Mouse (Mus musculus): ENCODE data around the gene Cmc1.
A peak's percentile ranks its signal among the peaks of the same experiment; 100 is the strongest.
"Not testable (repeated sequence)": the region's sequence is repeated elsewhere in the genome, so short reads cannot be mapped to it uniquely, and the experiment has no call there.

Gene Cmc1

DNA sequence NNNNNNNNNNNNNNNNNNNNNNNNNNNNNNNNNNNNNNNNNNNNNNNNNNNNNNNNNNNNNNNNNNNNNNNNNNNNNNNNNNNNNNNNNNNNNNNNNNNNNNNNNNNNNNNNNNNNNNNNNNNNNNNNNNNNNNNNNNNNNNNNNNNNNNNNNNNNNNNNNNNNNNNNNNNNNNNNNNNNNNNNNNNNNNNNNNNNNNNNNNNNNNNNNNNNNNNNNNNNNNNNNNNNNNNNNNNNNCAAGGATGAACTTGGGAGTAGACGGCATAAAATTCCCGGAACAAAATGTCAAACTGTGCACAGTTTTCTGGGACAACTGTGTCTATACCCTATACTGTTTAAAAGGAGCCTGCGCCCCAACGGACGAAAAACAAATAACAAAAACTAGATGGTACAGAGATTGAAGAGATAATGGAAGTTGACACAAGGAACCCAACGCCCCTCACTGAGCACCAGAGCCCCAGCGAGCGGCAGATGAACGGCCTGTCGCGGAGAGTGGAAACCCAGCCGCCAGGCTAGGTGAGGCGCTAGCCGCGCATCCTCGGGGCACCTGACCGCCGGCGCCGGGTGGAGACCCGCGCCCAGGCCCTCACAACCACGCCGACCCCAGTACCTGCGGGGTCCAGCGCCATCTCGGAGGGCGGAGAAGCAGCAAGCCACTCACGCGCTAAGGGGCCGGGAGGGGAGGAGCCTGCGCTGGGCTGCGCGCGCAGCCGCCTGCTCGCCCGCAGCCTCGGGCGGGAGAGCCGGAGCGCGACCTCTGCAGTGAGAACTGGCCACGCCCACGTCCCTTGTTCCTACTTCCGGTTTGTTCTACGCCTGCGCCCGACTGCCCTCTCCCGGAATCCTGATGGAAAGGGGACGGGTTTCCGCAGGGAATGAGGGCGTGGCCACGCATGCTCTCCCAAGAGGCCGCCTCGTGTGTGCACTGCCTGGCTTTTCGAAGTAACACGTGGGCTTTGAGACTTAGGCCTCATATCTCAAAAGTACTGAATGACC, at the start of gene Cmc1:
Gene Cmc1 (minus strand): TSS at position 771 of the 996 bp plus-strand sequence.
- DNase-seq (ENCODE audit: low spot score in 2 of 2) = peak; percentile 85 to 97

DNA sequence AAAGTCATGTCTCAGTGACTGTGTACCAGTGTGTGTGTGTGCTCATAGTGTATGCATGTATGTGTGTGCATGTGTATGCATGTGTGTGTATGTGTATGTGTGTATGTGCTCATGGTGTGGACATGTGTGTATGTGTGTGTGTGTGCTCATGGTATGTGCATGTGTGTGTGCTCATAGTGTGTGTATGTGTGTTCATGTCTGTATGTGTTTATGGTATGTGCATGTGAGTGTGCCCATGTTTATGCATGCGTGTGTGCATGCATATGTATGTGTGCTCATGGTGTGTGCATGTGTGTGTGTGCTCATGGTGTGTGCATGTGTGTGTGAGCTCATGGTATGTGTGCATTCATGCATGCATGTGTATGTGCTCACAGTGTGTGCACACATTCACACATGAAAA, 48.6 kb upstream of the Cmc1 start:
- no peak for DNase-seq (ENCODE audit: low spot score in 2 of 2)

DNA sequence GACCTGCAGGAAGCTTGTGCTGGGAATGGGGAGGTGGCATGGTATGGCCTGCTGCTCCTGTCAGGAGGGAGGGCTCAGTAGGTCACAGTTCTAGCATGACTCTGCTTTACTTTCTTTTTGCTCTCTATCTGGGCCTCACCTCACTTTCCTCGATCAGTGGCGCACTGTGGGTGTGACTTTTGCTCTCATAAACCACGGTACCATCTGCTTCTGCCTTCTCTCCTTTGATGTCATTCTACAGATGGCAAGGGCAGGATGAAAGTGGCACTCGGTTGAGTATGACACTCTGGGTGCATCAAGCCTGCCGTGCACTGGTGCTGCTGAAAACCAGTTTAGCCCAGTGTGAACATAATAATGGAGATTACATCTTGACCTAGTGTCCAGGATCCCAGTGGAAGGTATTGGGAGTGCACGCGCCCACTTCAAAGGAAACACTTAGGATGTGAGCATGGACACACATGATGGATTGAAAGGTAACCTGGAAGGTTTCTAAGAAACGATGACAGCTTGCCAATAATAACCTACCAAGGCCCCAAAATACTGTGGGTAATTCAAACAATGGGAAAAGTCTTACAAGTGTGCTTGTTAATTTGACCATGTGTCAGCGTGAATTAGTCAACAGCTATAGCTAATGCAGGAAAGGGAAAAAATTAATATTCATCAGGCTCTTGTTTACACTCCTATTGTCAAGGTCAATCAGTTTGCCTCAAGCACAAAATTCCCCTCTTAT, 46.8 kb upstream of the Cmc1 start:
- DNase-seq (ENCODE audit: low spot score in 2 of 2) = no peak

DNA sequence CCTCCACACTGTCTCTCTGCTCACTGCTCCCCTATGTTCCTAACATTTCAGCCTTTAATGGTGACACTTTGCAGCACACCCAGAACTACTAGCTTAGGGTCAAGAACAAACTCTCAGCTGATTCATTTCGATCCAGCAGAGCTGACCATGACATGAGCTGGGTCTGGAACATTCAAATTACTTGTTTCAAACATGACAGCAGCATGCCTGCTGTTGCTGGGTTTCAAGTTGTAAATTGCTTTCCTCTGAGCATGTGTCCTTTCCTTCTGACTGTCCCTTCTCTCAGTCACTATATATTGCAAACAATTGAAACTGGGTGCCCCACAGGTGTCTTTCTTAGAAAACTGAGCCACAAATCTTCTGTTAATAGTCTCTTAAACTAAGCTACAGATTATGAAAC, 43.3 kb upstream of the Cmc1 start:
- no peak for DNase-seq (ENCODE audit: low spot score in 2 of 2)

DNA sequence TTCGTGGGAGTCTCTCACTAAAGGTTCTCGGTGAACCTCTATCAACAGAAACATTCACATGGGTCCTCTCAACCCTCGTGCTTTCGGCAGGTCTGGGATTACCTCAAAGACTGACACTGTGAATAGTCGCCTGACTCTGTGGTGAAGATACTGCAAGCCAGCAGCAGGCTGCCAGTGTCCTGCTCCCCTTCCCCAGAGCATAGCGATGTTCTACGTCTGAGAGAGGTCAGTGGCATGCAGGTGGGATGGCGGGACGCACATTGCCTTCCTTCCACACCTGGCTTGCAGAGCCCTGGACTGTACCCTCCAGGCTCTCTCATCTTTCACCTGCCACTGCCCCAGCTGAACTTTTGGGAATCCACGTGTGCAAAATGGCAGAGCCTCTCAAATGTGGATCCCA, 41.3 kb upstream of the Cmc1 start:
- DNase-seq (ENCODE audit: low spot score in 2 of 2) = no peak

DNA sequence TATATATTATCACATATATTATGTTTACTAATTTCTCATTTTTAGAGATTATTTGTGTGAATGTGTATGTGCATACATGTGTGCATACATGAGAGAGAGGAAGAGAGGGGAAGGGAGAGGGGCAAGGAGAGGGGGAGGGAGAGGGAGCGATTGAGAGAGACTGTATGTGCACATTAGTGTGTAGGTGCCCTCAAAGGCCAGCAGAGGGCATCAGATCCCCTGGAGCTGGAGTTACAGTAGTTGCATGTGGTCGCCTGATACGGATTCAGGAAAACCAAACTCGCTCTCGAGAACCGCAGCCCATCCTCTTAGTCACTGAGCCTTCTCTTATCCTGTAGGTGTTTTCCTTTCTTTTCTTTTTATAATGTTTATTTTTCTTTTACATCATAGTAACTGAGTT, 38.4 kb upstream of the Cmc1 start:
- no peak for DNase-seq (ENCODE audit: low spot score in 2 of 2)

DNA sequence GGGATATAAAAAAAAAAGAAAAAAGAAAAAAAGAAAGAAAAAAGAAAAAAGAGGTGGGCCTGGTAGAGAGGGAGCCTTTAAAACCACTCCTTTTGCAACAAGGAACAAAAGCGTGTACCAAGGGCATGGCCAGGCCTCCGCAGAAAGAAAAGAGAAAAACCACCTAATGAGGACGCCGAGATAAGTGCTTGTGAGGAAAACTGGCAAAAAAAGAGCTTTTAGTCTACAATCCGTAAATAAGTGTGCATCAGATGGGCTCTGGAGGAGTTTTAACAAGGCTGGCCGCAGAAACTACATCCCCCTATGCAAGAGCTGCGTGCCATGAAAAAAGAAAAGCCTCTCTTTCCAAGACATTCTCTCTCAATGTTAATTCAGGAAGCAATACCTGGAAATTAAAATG, 37.4 kb upstream of the Cmc1 start:
- DNase-seq (ENCODE audit: low spot score in 2 of 2) = no peak

DNA sequence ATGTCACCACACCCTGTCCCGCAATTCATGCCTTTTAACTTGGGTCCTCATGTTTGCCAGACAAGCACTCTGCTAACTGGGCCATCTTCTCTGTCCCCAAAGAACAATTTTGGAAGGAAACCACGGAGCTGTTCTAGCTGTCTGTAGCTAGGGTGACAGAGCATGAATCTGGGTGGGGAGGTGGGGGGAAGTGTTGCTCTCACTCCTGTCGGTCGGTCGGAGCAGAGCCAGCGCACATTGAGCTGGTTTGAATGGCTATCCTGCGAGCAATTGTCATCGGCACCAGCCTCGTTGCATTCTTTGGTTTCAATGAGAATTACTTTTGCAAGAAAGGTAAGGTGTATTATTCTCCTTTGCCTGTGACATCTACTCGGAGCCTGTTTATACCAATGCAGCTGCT, 36.8 kb upstream of the Cmc1 start:
- no peak for DNase-seq (ENCODE audit: low spot score in 2 of 2)

DNA sequence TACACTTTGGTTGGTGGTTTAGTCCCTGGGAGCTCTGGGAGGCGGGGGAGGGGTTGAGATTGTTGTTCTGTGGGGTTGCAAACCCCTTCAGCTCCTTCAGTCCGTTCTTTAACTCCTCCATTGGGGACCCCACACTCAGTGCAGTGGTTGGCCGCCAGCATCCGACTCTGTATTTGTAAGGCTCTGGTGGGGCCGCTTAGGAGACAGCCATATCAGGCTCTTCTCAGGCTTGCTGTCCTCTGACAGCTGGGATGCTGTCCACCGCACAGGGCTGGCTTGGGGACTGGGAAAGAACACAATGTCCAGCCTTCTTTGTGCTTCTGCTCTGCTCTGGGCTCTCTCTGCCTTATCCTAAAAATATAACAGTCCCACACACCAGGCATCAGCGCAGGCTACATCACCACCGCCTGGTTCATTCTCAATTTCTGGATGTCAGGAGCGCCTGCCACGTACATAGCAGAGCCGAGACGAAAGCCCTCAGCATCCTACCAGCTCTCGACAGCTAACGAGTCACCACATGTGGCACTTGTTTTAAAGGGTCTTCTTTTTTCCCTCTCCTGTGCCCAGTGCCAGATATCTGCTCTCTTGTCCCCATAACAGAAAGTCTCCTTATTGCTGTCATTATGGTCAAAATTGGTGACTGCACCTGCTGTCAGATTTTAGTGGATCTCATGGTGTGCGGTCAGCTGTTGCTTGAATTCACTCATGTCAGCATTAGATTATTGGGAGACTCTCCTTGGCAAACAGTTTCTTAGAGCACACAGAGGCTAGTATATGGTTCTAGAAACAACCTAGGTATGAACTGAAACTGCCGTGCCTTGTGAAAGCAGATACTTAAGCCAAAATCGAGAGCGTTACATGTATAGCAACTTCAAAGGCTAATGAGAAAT, 29.4 kb upstream of the Cmc1 start:
- DNase-seq (ENCODE audit: low spot score in 2 of 2) = no peak

DNA sequence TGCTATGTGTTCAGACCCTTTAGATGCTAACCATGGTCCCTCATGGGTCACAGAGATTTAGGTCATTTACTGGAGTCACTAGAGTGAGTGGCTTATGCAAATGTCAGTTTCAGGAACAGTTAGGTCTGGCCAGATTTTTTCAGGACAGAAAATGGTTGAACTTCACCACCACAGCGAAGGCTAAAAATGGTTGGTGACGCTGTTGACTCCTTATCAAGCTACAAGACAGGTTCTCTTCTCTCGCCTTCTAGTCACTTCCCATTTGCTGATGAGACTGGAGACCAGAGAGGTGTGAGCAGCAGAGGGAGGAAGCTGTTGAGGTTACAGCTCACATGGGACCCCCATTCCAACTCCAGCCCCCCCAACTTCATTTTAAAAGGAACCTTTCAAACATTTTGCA, 26.7 kb upstream of the Cmc1 start:
- no peak for DNase-seq (ENCODE audit: low spot score in 2 of 2)

DNA sequence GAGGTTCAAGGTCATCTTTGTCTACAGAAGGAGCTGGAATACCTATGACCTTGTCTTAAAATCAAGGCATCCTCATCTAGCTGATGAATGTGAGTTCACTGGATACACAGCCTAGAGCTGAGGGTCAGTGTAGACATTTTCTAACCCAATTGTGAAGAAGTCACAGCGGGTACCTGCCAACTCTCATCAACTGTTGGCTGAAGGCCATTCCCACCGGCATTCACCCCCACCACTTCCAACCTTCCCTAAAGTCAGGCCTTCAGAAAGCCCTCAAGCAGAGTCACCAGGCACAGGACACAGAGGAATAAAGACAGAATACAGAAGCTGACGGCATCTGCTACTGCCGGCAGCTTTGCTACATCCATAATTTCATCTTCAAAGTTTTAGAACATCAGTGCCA, 25.4 kb upstream of the Cmc1 start:
- DNase-seq (ENCODE audit: low spot score in 2 of 2) = no peak

DNA sequence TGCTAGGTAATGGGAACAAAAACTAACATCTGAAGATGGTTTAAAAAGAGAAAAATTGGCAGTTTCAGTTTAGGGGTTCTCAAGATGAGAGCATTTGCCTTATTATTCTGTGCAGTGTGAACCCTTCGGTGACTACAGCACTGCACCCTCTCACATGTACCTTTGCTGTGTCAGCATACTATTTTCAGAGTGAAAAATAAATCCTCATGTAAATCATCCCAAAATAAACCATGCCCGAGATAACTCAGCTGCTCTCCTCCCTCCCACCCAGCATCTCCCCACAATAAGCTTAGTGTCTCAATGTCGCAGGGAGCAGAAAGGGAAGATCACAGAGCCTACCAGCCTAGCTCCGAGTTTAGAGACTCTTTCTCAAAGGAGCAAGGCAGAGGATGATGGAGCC, 23.1 kb upstream of the Cmc1 start:
- DNase-seq (ENCODE audit: low spot score in 2 of 2) = no peak

DNA sequence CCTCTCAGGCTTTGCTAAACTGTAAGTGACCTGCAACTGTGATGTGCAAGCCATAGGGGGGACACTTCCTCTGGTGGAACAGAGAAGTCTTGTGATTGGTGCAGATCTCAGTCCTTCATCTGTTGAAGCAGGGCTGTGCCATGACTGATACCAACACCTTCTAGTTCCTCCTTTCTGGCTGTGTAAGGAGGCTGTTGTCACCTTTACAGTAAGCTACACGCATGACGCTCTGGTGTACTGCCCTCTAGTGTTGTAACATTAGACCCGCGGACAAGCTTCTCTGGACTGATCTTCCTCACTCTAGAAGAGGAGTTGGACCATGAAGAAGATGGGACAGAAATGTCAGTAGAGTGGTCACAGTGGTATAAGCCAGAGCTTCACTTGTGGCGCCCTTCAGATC, 18.6 kb upstream of the Cmc1 start:
- DNase-seq (ENCODE audit: low spot score in 2 of 2) = no peak

DNA sequence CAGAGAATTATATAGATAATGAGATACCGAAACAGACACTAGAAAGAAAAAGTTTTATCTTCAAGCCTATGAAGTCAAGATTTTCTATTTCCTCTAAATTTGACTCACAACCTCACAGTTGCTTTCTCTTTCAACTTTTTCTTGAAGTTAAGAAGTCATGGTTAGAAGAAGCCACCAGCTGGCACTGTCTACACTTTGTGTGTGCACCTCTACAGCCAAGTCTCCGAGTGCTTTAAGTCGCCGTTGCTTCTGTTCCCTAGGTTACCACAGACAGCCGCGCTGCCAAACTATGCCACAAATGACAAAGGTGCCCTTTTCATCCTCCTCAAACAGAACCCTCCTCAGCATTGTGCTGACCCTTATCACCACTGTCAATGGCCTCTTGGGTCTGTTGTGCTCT, 17.6 kb upstream of the Cmc1 start:
- DNase-seq (ENCODE audit: low spot score in 2 of 2) = no peak

DNA sequence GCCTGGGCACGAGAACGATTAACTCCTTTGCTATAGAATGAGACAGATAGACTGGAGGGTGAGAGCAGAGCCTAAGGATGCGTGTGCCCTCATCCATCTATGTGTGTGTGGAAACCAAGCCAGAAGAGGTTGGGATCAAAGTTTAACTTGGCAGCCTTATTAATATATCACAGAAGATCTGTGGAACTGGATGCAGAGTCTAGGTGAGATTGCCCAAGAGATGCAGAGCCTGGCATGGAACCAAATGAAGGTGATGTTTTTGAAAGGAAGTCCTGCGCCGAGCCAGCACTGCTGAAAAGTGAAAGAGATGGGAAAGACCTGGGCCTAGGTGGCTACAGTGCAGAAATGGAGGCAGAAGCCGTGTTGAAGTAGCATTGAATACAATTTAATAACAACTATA, 11.6 kb upstream of the Cmc1 start:
- DNase-seq (ENCODE audit: low spot score in 2 of 2) = no peak

DNA sequence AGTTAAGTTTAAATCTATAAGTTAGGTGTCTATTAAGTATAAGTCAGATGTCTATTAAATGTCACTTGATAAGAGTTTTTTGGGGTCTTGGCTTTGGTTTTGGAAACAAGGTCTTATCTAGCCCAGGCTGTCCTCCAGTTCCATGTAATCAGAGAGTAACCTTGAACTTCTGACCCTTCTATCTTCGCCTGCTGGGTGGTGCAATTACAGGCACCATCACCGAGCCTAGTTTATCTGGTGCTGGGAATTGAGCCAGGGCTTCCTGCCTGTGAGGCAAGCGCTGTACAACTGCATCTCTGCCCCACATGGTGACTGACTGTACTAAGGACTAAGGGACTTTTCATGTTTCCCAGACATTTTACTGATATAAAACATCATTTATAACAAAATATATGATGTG, 10.0 kb upstream of the Cmc1 start:
- no peak for DNase-seq (ENCODE audit: low spot score in 2 of 2)

DNA sequence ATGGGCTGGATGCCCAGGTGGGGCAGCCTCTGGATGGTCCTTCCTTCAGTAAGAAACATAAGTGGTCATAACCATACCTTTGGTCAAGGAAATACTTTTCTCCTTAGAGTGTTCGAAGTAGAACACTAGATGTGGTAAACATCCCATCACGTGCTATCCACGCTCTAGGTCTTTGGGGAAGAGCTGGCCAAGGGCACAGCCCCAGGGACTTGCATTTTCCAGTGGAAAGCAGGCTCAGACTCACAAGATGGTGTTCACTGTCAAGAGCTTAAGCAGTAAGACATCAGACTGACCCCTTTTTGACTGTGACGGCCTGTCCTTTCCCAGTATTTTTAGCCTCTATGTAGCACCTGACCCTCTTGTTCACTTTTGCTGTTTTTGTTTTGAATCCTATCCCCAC, 8.2 kb upstream of the Cmc1 start:
- DNase-seq (ENCODE audit: low spot score in 2 of 2) = no peak

DNA sequence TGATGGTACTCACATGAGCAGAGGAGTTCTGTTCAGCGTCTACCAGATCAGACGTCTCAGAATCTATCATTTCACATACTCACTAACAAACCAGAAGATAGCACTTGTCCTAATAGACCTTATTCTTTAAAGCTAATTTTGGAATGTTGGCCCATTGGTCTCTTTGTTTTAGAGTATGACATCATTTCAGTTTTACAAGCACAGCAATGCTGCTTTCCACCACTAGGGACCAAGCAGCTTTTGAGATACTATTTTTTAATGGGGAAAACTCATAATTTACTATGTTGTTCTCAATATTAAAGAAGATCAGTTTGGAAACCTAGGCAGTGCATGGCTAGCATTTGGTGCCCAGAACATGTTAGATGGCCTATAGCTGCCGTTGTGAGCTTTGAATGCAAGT, 7.3 kb upstream of the Cmc1 start:
- DNase-seq (ENCODE audit: low spot score in 2 of 2) = no peak

DNA sequence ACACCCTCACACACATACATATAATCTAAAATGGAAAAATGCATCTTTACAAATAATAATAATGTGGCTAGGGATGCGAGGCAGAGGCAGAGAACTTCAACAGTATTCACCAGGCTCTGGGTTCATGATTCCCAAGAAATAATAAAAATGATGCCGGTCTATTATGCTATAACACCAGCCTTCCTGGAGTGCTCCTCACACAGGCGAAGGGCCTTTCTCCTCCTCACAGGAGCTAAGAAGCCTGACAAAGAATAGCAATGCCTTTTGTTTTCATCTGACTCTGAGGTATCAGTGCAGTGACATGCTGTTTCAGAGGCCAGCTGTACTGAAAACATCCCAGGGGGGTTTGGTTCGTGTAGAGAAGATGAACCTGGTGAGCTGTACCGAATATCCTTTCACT, 4.7 kb upstream of the Cmc1 start:
- DNase-seq (ENCODE audit: low spot score in 2 of 2) = no peak

DNA sequence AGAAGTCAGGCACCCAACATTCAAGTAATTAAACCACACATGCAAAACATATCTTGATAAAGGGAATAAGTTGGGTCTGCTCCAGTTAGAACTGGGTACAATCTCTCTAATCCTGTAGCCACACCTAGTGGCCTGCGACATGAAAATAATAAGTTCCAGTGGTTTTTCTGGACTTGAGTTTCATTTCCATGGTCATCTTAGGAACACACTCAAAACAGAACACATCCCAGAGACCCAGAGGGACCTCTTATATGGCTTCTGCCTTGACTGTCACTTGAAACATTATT, 1.2 kb upstream of the Cmc1 start:
- DNase-seq (ENCODE audit: low spot score in 2 of 2) = no peak

DNA sequence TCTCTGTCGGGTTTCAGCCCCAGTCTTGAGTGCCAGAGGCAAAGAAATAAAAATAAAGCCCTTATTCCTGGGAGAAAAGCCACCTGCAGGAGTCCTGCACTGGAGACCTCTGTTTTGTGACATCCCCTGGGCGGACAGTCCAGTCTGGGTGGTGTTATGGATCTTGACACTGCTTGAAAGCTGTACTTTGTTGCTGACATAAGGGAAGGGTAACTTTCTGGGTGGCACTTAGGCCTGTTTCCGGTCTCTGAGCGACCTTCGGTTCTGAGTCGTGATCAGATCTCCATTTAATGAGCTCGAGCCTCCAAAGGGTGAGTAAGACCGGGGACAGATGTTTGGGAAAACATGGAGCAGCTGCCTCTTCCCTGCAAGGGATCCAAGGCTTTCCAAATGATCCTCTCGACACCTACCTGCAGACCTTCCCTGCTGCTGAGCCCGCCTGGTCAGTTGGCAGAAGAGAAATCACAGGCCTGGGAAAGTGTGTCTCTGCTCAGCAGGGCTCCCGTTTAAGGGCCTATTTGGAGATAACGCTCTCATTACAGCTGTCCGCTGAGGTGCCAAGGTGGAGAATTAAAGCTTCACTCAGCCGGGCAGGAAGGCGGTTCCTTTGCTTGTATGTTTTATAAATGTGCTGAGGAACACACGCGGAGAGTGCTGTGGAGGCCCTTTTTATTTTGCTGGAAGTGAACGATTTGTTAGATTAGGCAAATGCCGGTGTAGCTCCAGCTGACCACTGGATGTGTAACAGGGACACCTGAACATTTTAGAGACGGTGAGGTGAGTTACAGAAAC, 648 bp upstream of the Cmc1 start:
- DNase-seq (ENCODE audit: low spot score in 2 of 2) = no peak

DNA sequence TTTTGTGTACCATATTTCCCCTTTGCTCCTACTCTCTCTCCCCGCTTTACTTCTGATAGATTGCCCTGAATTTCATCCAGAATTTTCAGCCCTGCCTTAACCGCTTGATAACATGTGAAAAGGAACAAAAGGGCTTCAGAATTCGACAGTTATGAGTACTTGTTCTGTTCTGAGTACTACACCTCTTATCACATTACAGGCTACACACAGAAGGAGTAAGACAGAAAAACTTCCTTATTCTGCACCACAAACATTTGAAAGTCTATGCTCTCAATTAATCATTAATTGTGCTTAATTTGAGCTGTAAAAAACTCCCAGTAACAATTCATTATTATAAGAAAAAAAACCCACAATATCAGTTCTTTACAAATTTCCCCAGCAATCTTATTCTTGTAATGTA, 9.6 kb downstream of the Cmc1 start:
- not testable (repeated sequence) for DNase-seq (ENCODE audit: low spot score in 2 of 2)

Data from cerebellum, postnatal 4 days (tissue).